Comparison of ENCODE assay signal across 8 mouse cellular contexts in genomic region chr10:21882184-21883081, GRCm38 (mm10). TPM values are rescaled to one million over a fixed set of nuclear protein-coding genes. Genes with fewer than 3 reads are reported as not detected.
DNase-seq lines count a peak whose midpoint lies in the region; ATAC-seq and TF ChIP-seq lines count a peak whose summit lies in the region.

Gene Sgk1 (plus strand): TSS chr10:21882184.

- H3K4me3 ChIP-seq in lung, embryonic 15.5 days = peak within 1 kb of the TSS; percentile 36
- peak within 1 kb of the TSS; percentile 57 for H3K4me3 ChIP-seq in hindbrain, embryonic 10.5 days
- H3K4me3 ChIP-seq in midbrain, embryonic 15.5 days = peak within 1 kb of the TSS; percentile 58
- H3K4me3 ChIP-seq in thymus, adult 2 months (ENCODE audit: control insufficient read depth, insufficient read depth, low read length) = peak within 1 kb of the TSS; percentile 26; the same call in 1 of the 2 replicates

- H3K4me2 ChIP-seq in lung, embryonic 15.5 days = peak within 1 kb of the TSS; percentile 71
- peak within 1 kb of the TSS; percentile 68 for H3K4me2 ChIP-seq in midbrain, embryonic 15.5 days

- no peak for TF ChIP-seq CTCF in thymus, adult 2 months (IDR thresholded peaks at IDR 0.05; ENCODE audit: borderline replicate concordance, control insufficient read depth, extremely low read depth, insufficient read depth, low read length, poor library complexity)

- no peaks in the 10 kb centered on the region for H3K9me3 ChIP-seq in lung, embryonic 15.5 days
- no peaks in the 10 kb centered on the region for H3K9me3 ChIP-seq in hindbrain, embryonic 10.5 days
- H3K9me3 ChIP-seq in midbrain, embryonic 15.5 days = no peaks in the 10 kb centered on the region

- no peak for ATAC-seq in lung, embryonic 15.5 days (ENCODE audit: borderline replicate concordance, extremely low read depth, low FRiP score, low TSS enrichment)
- peak; percentile 92 for ATAC-seq in midbrain, embryonic 15.5 days (replicated peaks)

- intact Hi-C loops in left cerebral cortex, postnatal 14 days (cut with DNase I) = loop anchor here (2.0 to 10.0 kb wide), 4 partner anchors 112 to 280 kb away; no protein-coding TSS in a partner anchor

- WGBS in lung, embryonic 15.5 days = 3% methylated on average over 36 of the region's 36 CpGs
- under 1% methylated on average over 36 of the region's 36 CpGs for WGBS in hindbrain, embryonic 10.5 days
- 1% methylated on average over 36 of the region's 36 CpGs for WGBS in midbrain, embryonic 15.5 days
- 7% methylated on average over 36 of the region's 36 CpGs for WGBS in thymus, adult 2 months

- H3K36me3 ChIP-seq in lung, embryonic 15.5 days = no peaks in the 10 kb centered on the region
- H3K36me3 ChIP-seq in hindbrain, embryonic 10.5 days = no peaks in the 10 kb centered on the region
- H3K36me3 ChIP-seq in midbrain, embryonic 15.5 days (replicated peaks) = no peaks in the 10 kb centered on the region
- H3K36me3 ChIP-seq in thymus, adult 2 months (ENCODE audit: control insufficient read depth, insufficient read depth, low read length) = no peaks in the 10 kb centered on the region

- no peak for TF ChIP-seq POLR2A in thymus, adult 2 months (IDR thresholded peaks at IDR 0.05; ENCODE audit: control insufficient read depth, extremely low read depth, insufficient read depth, low read length, poor library complexity)

- no peak within 1 kb of the TSS for H3K27ac ChIP-seq in lung, embryonic 15.5 days
- H3K27ac ChIP-seq in hindbrain, embryonic 10.5 days = peak within 1 kb of the TSS; percentile 79
- peak within 1 kb of the TSS; percentile 94 for H3K27ac ChIP-seq in midbrain, embryonic 15.5 days
- no peak within 1 kb of the TSS for H3K27ac ChIP-seq in thymus, adult 2 months (ENCODE audit: control insufficient read depth, insufficient read depth, low read length)

- H3K9ac ChIP-seq in lung, embryonic 15.5 days = 0 out of 2 replicates have a peak within 1 kb of the TSS, but pooled peaks have one; percentile 11
- H3K9ac ChIP-seq in midbrain, embryonic 15.5 days = peak within 1 kb of the TSS; percentile 74

- no peak for DNase-seq in lung, postnatal 25 days (ENCODE audit: low spot score)
- peak; percentile 86 for DNase-seq in cerebellum, adult 18-20 months
- peak; percentile 53 for DNase-seq in forelimb bud, embryonic 11.5 days (ENCODE audit: low read depth, low spot score)
- peak; percentile 61 for DNase-seq in hindbrain, embryonic 10.5 days (ENCODE audit: low spot score)
- peak; percentile 44 to 67 for DNase-seq in left cerebral cortex, postnatal 14 days (ENCODE audit: low spot score in 2 of 2)
- peak; percentile 39 for DNase-seq in thymus, adult 2 months

- H3K4me1 ChIP-seq in lung, embryonic 15.5 days = peaks cover 8% of the 10 kb centered on the region; the same call in 1 of the 2 replicates
- peaks cover 39% of the 10 kb centered on the region for H3K4me1 ChIP-seq in hindbrain, embryonic 10.5 days (replicated peaks)
- peaks cover 26% of the 10 kb centered on the region for H3K4me1 ChIP-seq in midbrain, embryonic 15.5 days
- 0 out of 2 replicates have a peak, but pooled peaks cover 2% of the 10 kb centered on the region for H3K4me1 ChIP-seq in thymus, adult 2 months (replicated peaks; ENCODE audit: control insufficient read depth, insufficient read depth, low read length)

- peaks cover 12% of the 10 kb centered on the region; the same call in 1 of the 2 replicates for H3K27me3 ChIP-seq in lung, embryonic 15.5 days
- peaks cover 34% of the 10 kb centered on the region for H3K27me3 ChIP-seq in hindbrain, embryonic 10.5 days (ENCODE audit: insufficient read depth, poor library complexity, severe bottlenecking)
- no peaks in the 10 kb centered on the region for H3K27me3 ChIP-seq in midbrain, embryonic 15.5 days (replicated peaks)
- H3K27me3 ChIP-seq in thymus, adult 2 months (ENCODE audit: control insufficient read depth, insufficient read depth, low read length) = no peaks in the 10 kb centered on the region; the same call in 1 of the 2 replicates

RNA-seq across cellular contexts. Expression of gene Sgk1, which starts in this region (rescaled TPM):
- polyA plus RNA-seq in lung, embryonic 15.5 days (2015; fragmentation: Nextera tagmentation; extraction: Ambion mirVana) = 41.8 and 47.1 TPM in 2 replicates
- polyA plus RNA-seq in hindbrain, embryonic 10.5 days (2016; fragmentation: Nextera tagmentation; extraction: Ambion mirVana) = 15.0 and 18.1 TPM in 2 replicates
- total RNA-seq in left cerebral cortex, postnatal 14 days (2021) = 10 to 100 TPM; 73.2 to 94.7 TPM
- polyA plus RNA-seq in midbrain, embryonic 15.5 days (2015; fragmentation: Nextera tagmentation; extraction: Ambion mirVana) = 40.8 and 45.1 TPM in 2 replicates
- 16.5 and 18.7 TPM in 2 replicates for polyA plus RNA-seq in thymus, adult 2 months (2012; rRNA removed)

Comparison
In these comparisons a context has a peak if more than half of its experiments do, and no peak if none do; other contexts are left out.
1. H3K27ac ChIP-seq: peak in hindbrain, embryonic 10.5 days (single experiment) and midbrain, embryonic 15.5 days (single experiment); none in lung, embryonic 15.5 days (single experiment) and thymus, adult 2 months (single experiment).
2. Peak in every context shown above with its lines, with median percentiles within 50 percentile points of each other: H3K4me3 ChIP-seq.